Mouse (Mus musculus) ES-E14 (cell line): ENCODE measurements at regions not wholly inside any gene's neighbourhood (a gene's known extent, or its start where the extent isn't known, plus 50 kb on each side); places are given as distances from the start of the nearest gene placed in this dataset.
"Not testable (repeated sequence)": the region's sequence is repeated elsewhere in the genome, so short reads cannot be mapped to it uniquely, and the experiment has no call there.

Source experiments
- CHD2 ChIP-seq: IDR thresholded peaks from 2 replicates; pipeline ENCODE4 v1.6.1; 2014; ENCODE audit warnings: mild to moderate bottlenecking, low read depth, low read length, inconsistent platforms
- MAFK ChIP-seq: IDR thresholded peaks from 2 replicates; pipeline ENCODE4 v1.6.1; 2014; ENCODE audit warnings: mild to moderate bottlenecking, low read depth, low read length, inconsistent platforms; ENCODE audit not compliant: insufficient read depth
- ZC3H11A ChIP-seq: IDR thresholded peaks from 2 replicates; pipeline ENCODE4 v1.6.1; 2012; ENCODE audit warnings: low read depth, mild to moderate bottlenecking, inconsistent platforms, low read length, borderline replicate concordance
- ZNF384 ChIP-seq: IDR thresholded peaks from 2 replicates; pipeline ENCODE4 v1.6.1; 2012; ENCODE audit warnings: low read depth, low read length, inconsistent platforms

DNA sequence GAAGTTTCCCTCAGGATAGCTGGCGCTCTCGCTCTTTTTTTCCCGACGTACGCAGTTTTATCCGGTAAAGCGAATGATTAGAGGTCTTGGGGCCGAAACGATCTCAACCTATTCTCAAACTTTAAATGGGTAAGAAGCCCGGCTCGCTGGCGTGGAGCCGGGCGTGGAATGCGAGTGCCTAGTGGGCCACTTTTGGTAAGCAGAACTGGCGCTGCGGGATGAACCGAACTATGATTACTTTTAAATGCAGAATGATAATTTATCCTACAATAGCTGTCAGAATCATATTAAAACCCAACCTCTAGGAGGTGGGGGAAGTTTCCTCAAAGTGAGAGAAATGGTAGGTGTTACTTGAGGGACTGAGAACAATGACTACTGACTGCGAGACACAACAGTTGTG, 474.0 kb upstream of the BB014433 start:
- TF ChIP-seq ZC3H11A, CHD2, MAFK, ZNF384: not testable (repeated sequence)
